Mouse (Mus musculus): ENCODE results near the gene Kremen1. TPM values are rescaled to one million over a fixed set of nuclear protein-coding genes. Genes with fewer than 3 reads are reported as not detected.

The Kremen1 gene
- polyA plus RNA-seq, 1 experiment from 2014 or later, result 16.3 TPM

DNA sequence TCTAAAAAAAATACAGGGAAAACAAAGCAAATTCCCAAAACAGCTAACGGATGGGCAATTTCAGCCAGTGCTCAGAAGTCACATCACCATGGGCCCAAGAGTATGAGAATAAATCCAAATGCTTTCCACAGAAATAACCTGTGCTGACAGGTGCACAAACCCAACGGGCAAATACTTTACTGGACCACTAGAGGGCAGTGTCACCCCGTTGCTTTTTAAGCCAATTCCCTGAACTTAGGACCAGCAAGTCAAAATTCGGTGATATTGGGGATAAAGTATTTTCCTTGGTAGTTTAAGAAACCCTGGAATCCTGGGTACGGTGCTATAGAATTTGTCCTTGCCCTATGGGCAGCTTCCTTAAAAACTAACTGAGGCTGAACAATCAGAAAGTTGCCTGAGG lies 29.3 kb upstream of the Kremen1 start:
- no peaks in the 10 kb centered on the region for H3K9me3 ChIP-seq (replicated peaks; ENCODE audit: control insufficient read depth, low read length)
- 17% methylated on average over 5 of the region's 5 CpGs for WGBS (ENCODE audit: insufficient replicate concordance)
- H3K4me1 ChIP-seq (ENCODE audit: control insufficient read depth, insufficient read depth, low read length), result no peaks in the 10 kb centered on the region
- H3K4me2 ChIP-seq, result no peak overlapping the region
- H3K27ac ChIP-seq (ENCODE audit: low read depth, low read length), result no peak overlapping the region
- H3K27me3 ChIP-seq (ENCODE audit: control insufficient read depth, insufficient read depth, low read length), result no peaks in the 10 kb centered on the region
- H3K4me3 ChIP-seq (ENCODE audit: low read depth, low read length), result no peak overlapping the region
- no peak overlapping the region for H3K9ac ChIP-seq (ENCODE audit: low read depth, low read length)
- H3K36me3 ChIP-seq (ENCODE audit: control insufficient read depth, insufficient read depth, low read length), result peaks cover 3% of the 10 kb centered on the region; the same call in 1 of the 2 replicates
- no peak for ATAC-seq (replicated peaks; ENCODE audit: insufficient number of reproducible peaks, low FRiP score, low TSS enrichment)

DNA sequence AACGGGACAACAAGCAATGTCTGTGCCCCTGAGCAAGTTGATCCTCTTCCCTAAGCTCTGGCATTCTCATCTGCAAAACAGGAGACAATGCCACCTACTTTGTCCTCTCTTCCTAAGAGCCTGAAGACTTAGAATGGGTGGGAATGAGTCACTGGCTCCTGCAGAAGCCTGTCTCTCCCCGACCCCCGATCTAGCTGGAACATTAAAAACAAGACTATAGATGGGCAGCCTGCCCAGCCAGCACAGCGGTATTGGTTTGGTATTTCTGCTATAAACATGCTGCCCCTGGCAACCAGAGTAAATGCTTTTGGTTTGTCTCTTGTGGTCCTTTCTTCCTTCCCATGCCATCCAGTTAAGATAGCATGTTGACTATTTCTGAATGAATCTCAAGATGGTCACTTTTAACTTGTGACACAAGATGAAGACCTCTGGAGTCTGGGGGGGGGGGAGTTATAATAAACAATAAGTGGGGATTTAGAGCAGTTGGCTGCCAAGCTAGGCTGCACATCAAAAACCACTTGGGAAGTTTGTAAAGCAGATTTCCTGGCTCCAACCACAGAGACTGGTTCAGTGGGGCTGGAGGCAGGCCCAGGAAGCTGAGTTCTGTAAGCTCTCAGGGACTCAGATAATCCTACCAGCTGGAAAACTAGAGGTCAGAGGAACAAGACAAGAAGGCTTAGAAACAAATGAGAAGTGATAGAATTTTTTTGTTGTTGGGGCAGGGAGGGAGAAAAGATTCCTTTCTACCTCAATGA lies 28.6 kb upstream of the Kremen1 start:
- H3K27me3 ChIP-seq (ENCODE audit: control insufficient read depth, insufficient read depth, low read length), result no peaks in the 10 kb centered on the region
- no peak overlapping the region for H3K9ac ChIP-seq (ENCODE audit: low read depth, low read length)
- no peak overlapping the region for H3K4me2 ChIP-seq
- H3K4me3 ChIP-seq (ENCODE audit: low read depth, low read length), result no peak overlapping the region
- H3K4me1 ChIP-seq (ENCODE audit: control insufficient read depth, insufficient read depth, low read length), result no peaks in the 10 kb centered on the region
- H3K27ac ChIP-seq (ENCODE audit: low read depth, low read length), result no peak overlapping the region
- WGBS (ENCODE audit: insufficient replicate concordance), result 82% methylated on average over 4 of the region's 4 CpGs
- H3K9me3 ChIP-seq (replicated peaks; ENCODE audit: control insufficient read depth, low read length), result no peaks in the 10 kb centered on the region
- no peak for ATAC-seq (replicated peaks; ENCODE audit: insufficient number of reproducible peaks, low FRiP score, low TSS enrichment)
- peaks cover 3% of the 10 kb centered on the region; the same call in 1 of the 2 replicates for H3K36me3 ChIP-seq (ENCODE audit: control insufficient read depth, insufficient read depth, low read length)

DNA sequence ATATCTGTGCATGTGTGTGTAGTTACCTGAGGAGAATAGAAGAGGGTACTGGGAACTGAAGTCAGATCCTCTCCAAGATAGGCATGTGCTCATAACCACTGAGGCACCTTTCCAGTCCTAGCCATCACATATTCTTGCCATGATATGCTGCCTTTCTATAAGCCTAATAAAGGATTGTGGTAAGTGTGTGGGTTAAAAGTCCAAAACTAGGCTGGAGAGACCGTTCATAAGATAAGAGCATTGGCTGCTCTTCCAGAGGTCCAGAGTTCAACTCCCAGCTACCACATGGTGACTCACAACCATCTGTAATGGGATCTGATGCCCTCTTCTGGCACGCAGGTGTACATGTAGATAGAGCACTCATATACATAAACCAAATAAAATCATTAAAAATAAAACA lies 22.6 kb upstream of the Kremen1 start:
- Histone ChIP-seq H3K9ac (ENCODE audit: low read depth, low read length) (no peak overlapping the region), H3K9me3 (replicated peaks; ENCODE audit: control insufficient read depth, low read length) (no peaks in the 10 kb centered on the region), H3K36me3 (ENCODE audit: control insufficient read depth, insufficient read depth, low read length) (peaks cover 17% of the 10 kb centered on the region; the same call in 1 of the 2 replicates), H3K4me2 (no peak overlapping the region), H3K27ac (ENCODE audit: low read depth, low read length) (no peak overlapping the region), H3K27me3 (ENCODE audit: control insufficient read depth, insufficient read depth, low read length) (no peaks in the 10 kb centered on the region), H3K4me3 (ENCODE audit: low read depth, low read length) (no peak overlapping the region), H3K4me1 (ENCODE audit: control insufficient read depth, insufficient read depth, low read length) (no peaks in the 10 kb centered on the region)
- ATAC-seq (replicated peaks; ENCODE audit: insufficient number of reproducible peaks, low FRiP score, low TSS enrichment), result no peak
- 90% methylated on average over 2 of the region's 2 CpGs for WGBS (ENCODE audit: insufficient replicate concordance)

DNA sequence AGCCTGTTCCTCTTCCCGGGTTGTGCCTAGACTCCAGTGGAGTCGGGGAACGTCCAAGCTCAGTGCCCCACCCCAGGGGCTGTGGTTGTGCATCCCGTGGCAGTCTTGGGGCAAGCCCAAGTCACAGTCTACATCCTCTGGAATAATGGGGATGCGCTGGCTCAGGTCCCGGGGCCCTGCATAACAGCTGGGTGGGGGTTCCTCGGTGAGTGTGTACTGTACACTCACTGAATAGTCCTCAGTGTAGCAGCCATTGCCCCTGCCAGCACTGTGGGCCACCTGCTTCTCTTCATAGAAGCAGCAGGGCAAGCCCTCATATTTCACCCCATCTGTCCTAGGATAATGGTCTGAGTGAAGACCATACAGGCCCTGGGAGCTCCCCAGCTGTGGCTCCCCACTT lies 19.6 kb upstream of the Kremen1 start:
- 88% methylated on average over 7 of the region's 7 CpGs for WGBS (ENCODE audit: insufficient replicate concordance)

DNA sequence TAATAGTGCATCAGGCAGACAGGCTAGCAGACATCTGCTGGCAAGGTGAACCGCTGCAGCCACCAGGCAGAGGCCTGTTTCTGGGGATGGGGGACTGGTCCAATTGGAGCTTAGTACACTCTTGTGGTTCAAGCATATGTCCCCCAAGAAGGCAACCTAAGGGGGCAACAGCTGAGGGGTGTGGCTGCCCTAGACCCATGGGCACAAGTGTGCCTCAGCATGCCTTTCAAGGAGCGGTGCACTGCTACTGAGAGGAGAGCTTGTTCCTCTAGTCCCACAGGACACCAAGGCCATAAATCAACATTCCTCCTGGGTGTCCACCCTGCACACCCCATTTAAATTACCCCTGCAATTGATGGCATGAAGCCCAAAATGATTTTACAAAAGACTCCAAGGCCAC lies 17.1 kb upstream of the Kremen1 start:
- 95% methylated on average over 2 of the region's 2 CpGs for WGBS (ENCODE audit: insufficient replicate concordance)
- Histone ChIP-seq H3K36me3 (ENCODE audit: control insufficient read depth, insufficient read depth, low read length) (peaks cover 14% of the 10 kb centered on the region; the same call in 1 of the 2 replicates), H3K4me3 (ENCODE audit: low read depth, low read length) (no peak overlapping the region), H3K9ac (ENCODE audit: low read depth, low read length) (no peak overlapping the region), H3K4me2 (no peak overlapping the region), H3K9me3 (replicated peaks; ENCODE audit: control insufficient read depth, low read length) (no peaks in the 10 kb centered on the region), H3K27me3 (ENCODE audit: control insufficient read depth, insufficient read depth, low read length) (no peaks in the 10 kb centered on the region), H3K4me1 (ENCODE audit: control insufficient read depth, insufficient read depth, low read length) (no peaks in the 10 kb centered on the region), H3K27ac (ENCODE audit: low read depth, low read length) (no peak overlapping the region)
- ATAC-seq (replicated peaks; ENCODE audit: insufficient number of reproducible peaks, low FRiP score, low TSS enrichment), result no peak

More for the DNA sequence above, 19.6 kb upstream of the Kremen1 start:
- Histone ChIP-seq H3K4me1 (ENCODE audit: control insufficient read depth, insufficient read depth, low read length) (no peaks in the 10 kb centered on the region), H3K9me3 (replicated peaks; ENCODE audit: control insufficient read depth, low read length) (no peaks in the 10 kb centered on the region), H3K4me3 (ENCODE audit: low read depth, low read length) (no peak overlapping the region), H3K4me2 (no peak overlapping the region), H3K36me3 (ENCODE audit: control insufficient read depth, insufficient read depth, low read length) (peaks cover 16% of the 10 kb centered on the region; the same call in 1 of the 2 replicates), H3K27ac (ENCODE audit: low read depth, low read length) (no peak overlapping the region), H3K27me3 (ENCODE audit: control insufficient read depth, insufficient read depth, low read length) (no peaks in the 10 kb centered on the region), H3K9ac (ENCODE audit: low read depth, low read length) (no peak overlapping the region)
- no peak for ATAC-seq (replicated peaks; ENCODE audit: insufficient number of reproducible peaks, low FRiP score, low TSS enrichment)

DNA sequence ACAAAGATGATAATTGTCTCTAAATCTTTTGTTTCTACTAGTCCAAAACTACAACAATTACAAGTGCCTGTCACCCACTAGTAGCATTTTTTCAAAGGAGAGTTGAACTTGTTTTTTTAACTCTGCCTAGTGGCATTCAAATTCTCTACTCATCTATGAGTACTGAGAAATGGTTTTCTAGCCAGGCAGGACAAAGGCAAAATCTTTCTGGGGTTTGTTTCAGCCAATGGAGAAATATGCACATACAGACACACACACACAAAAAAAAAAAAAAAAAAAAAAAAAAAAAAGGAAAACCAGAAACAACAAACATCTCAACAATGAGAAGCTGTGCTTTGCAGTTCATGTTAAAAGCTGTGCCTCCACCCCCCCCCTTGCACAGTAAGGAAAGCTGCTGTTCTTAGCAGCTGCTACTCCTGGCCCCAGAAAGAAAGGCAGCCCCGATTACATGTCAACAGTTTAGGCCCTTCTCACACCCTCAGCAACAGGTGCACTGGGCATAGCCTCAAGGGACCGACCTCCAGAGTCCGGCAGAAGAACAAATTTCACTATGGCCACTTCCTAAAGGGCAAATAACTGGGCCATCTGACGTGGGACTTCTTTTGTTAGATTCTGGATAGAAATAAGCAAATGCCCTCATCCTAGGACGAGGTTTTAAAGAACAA lies 16.1 kb upstream of the Kremen1 start:
- Histone ChIP-seq H3K4me1 (ENCODE audit: control insufficient read depth, insufficient read depth, low read length) (no peaks in the 10 kb centered on the region), H3K4me2 (no peak overlapping the region), H3K4me3 (ENCODE audit: low read depth, low read length) (no peak overlapping the region), H3K9me3 (replicated peaks; ENCODE audit: control insufficient read depth, low read length) (no peaks in the 10 kb centered on the region), H3K9ac (ENCODE audit: low read depth, low read length) (no peak overlapping the region), H3K36me3 (ENCODE audit: control insufficient read depth, insufficient read depth, low read length) (peaks cover 12% of the 10 kb centered on the region; the same call in 1 of the 2 replicates), H3K27me3 (ENCODE audit: control insufficient read depth, insufficient read depth, low read length) (no peaks in the 10 kb centered on the region), H3K27ac (ENCODE audit: low read depth, low read length) (no peak overlapping the region)
- no peak for ATAC-seq (replicated peaks; ENCODE audit: insufficient number of reproducible peaks, low FRiP score, low TSS enrichment)
- 79% methylated on average over 5 of the region's 5 CpGs for WGBS (ENCODE audit: insufficient replicate concordance)

DNA sequence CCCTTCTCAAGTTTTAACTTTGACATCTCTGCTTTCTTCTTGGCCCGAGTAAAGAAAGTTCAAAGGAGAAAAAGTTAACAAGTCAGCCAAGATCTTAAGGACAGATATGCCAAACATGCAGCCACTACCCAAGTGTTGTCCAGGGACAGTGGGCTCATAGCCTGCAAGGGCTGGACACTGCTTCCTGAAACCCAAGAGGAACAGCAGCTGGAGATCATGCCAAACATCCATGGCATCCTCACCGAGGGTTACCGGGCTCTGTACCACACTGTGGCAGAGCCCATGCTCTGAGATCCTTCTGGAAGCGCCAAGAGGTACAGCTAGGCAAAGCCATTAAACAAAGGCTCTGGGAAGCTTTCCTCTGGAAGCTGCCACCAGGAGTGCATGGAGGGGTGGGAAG lies 13.9 kb upstream of the Kremen1 start:
- H3K9me3 ChIP-seq (replicated peaks; ENCODE audit: control insufficient read depth, low read length), result no peaks in the 10 kb centered on the region
- no peaks in the 10 kb centered on the region for H3K27me3 ChIP-seq (ENCODE audit: control insufficient read depth, insufficient read depth, low read length)
- H3K27ac ChIP-seq (ENCODE audit: low read depth, low read length), result no peak overlapping the region
- H3K4me1 ChIP-seq (ENCODE audit: control insufficient read depth, insufficient read depth, low read length), result peaks cover 8% of the 10 kb centered on the region; the same call in 1 of the 2 replicates
- ATAC-seq (replicated peaks; ENCODE audit: insufficient number of reproducible peaks, low FRiP score, low TSS enrichment), result no peak
- no peak overlapping the region for H3K4me3 ChIP-seq (ENCODE audit: low read depth, low read length)
- no peak overlapping the region for H3K9ac ChIP-seq (ENCODE audit: low read depth, low read length)
- H3K4me2 ChIP-seq, result no peak overlapping the region
- WGBS (ENCODE audit: insufficient replicate concordance), result 81% methylated on average over 4 of the region's 4 CpGs
- H3K36me3 ChIP-seq (ENCODE audit: control insufficient read depth, insufficient read depth, low read length), result no peaks in the 10 kb centered on the region

DNA sequence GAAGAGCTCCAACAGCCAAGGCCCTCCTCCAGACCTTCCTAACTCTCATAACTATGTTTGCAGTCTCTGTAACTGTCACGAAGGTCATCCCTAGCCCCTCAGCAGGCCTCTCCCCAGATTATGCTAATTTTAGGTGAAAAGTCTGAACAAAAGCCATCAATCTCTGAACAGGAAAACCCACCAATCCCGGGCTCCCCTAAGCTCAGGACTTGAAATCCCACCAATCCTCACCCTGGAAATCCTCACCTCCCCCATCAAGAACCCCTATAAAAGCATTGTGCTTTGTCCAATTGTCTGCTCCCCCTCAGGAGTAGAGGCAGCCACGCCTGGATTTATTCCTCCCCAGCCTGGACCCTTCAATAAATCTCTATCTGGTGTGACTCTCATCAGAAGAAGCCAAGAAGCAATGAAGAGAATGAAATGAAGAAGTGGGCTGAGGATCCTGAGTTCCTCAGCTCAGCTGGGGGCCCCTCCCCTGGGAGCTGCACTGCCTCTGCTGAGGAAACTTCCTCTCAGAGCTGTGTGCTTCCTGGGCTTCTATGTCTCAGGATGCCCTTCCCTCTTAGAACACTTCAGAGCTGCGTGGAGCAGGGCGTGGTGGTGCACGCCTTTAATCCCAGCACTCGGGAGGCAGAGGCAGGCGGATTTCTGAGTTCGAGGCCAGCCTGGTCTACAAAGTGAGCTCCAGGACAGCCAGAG lies 11.3 kb upstream of the Kremen1 start:
- Histone ChIP-seq H3K27me3 (ENCODE audit: control insufficient read depth, insufficient read depth, low read length) (no peaks in the 10 kb centered on the region), H3K36me3 (ENCODE audit: control insufficient read depth, insufficient read depth, low read length) (no peaks in the 10 kb centered on the region), H3K27ac (ENCODE audit: low read depth, low read length) (no peak overlapping the region), H3K4me1 (ENCODE audit: control insufficient read depth, insufficient read depth, low read length) (peaks cover 8% of the 10 kb centered on the region; the same call in 1 of the 2 replicates), H3K4me2 (no peak overlapping the region), H3K4me3 (ENCODE audit: low read depth, low read length) (no peak overlapping the region), H3K9ac (ENCODE audit: low read depth, low read length) (no peak overlapping the region), H3K9me3 (replicated peaks; ENCODE audit: control insufficient read depth, low read length) (no peaks in the 10 kb centered on the region)
- no peak for ATAC-seq (replicated peaks; ENCODE audit: insufficient number of reproducible peaks, low FRiP score, low TSS enrichment)
- WGBS (ENCODE audit: insufficient replicate concordance), result 75% methylated on average over 9 of the region's 9 CpGs

Measured in heart, embryonic 11.5 days (tissue).